Mouse (Mus musculus) forebrain, embryonic 12.5 days (tissue): ENCODE results near the gene Raly. TPM values are rescaled to one million over a fixed set of nuclear protein-coding genes. Genes with fewer than 3 reads are reported as not detected.

Experiments
- ATAC-seq: fragments of 200-750 bp; cut with Nextera tagmentation; 2 replicates; pipeline ENCODE4 v1.8.0; 2017; ENCODE audit warnings: moderate TSS enrichment; ENCODE audit not compliant: low FRiP score
- H3K27ac ChIP-seq: fragments of 300-500 bp; sonication (generic); 2 replicates; pipeline ENCODE4 v1.5.1; 2016; ENCODE audit warnings: mild to moderate bottlenecking
- H3K27me3 ChIP-seq: fragments of 300-500 bp; sonication (generic); 2 replicates; pipeline ENCODE4 v1.6.1; 2016; ENCODE audit warnings: mild to moderate bottlenecking
- H3K36me3 ChIP-seq: fragments of 300-500 bp; sonication (generic); replicated peaks from 2 replicates; pipeline ENCODE4 v1.6.1; 2016; ENCODE audit warnings: mild to moderate bottlenecking
- H3K4me1 ChIP-seq: fragments of 300-500 bp; sonication (generic); 2 replicates; pipeline ENCODE4 v1.6.1; 2016
- H3K4me2 ChIP-seq: fragments of 300-500 bp; sonication (generic); 2 replicates; pipeline ENCODE4 v1.6.1; 2016; ENCODE audit warnings: mild to moderate bottlenecking, moderate library complexity
- H3K4me3 ChIP-seq: fragments of 300-500 bp; sonication (generic); replicated peaks from 2 replicates; pipeline ENCODE4 v1.5.1; 2016; ENCODE audit warnings: mild to moderate bottlenecking
- H3K9ac ChIP-seq: fragments of 300-500 bp; sonication (generic); 2 replicates; pipeline ENCODE4 v1.6.1; 2016; ENCODE audit warnings: mild to moderate bottlenecking
- H3K9me3 ChIP-seq: fragments of 300-500 bp; sonication (generic); 2 replicates; pipeline ENCODE4 v1.6.1; 2016
- WGBS: fragments of 180-500 bp; shearing (Covaris S2); methylation state at CpG from one replicate; pipeline ENCODE4 v1.1.7; 2016; 5-methylcytosine and 5-hydroxymethylcytosine counted together
- polyA plus RNA-seq: library from polyadenylated mRNA; unstranded; fragments of >200 nt; fragmentation: Nextera tagmentation; extraction: Ambion mirVana; gene quantifications from 2 replicates; pipeline ENCODE4 v1.2.1, GENCODE M21; 2016

The Raly gene
- polyA plus RNA-seq, 1 experiment from 2014 or later, result 45.9 TPM

DNA sequence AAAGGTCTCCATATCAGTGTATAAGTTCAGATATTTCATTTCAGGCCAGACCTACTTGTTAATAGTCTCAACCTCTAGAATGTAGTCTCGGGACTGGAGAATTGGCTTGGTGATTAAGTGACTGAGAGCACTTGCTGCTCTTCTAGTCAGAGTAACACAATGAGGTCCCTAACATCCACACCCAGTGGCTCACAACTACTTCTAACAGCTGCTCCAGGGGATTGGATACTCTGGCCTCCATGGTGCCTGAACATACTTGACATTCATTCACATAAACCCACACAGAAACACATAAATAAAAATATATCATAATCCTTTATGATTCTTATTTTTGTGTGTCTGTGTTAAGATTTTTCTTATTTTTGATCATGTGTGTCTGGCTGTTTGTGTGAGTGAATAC lies 27.7 kb downstream of the Raly start:
- no peak overlapping the region for H3K27ac ChIP-seq
- 0 out of 2 replicates have a peak, but pooled peaks cover 2% of the 10 kb centered on the region for H3K36me3 ChIP-seq
- peaks cover 18% of the 10 kb centered on the region for H3K4me1 ChIP-seq
- no peaks in the 10 kb centered on the region for H3K27me3 ChIP-seq
- no peak overlapping the region for H3K9ac ChIP-seq
- H3K9me3 ChIP-seq, result no peaks in the 10 kb centered on the region
- no peak for ATAC-seq
- WGBS, result 77% methylated on average over 1 of the region's 1 CpGs
- H3K4me2 ChIP-seq, result no peak overlapping the region
- no peak overlapping the region for H3K4me3 ChIP-seq

GRCm38 (mm10) chr2:154820346-154820745 lies 29.4 kb downstream of the Raly start:
- Histone ChIP-seq H3K27ac (no peak overlapping the region), H3K9me3 (no peaks in the 10 kb centered on the region), H3K9ac (no peak overlapping the region), H3K4me2 (no peak overlapping the region), H3K27me3 (no peaks in the 10 kb centered on the region), H3K4me3 (no peak overlapping the region), H3K4me1 (peaks cover 18% of the 10 kb centered on the region), H3K36me3 (0 out of 2 replicates have a peak, but pooled peaks cover 2% of the 10 kb centered on the region)
- no peak for ATAC-seq
- 92% methylated on average over 1 of the region's 1 CpGs for WGBS

- Histone ChIP-seq H3K27me3 (no peaks in the 10 kb centered on the region), H3K36me3 (0 out of 2 replicates have a peak, but pooled peaks cover 2% of the 10 kb centered on the region), H3K27ac (no peak overlapping the region), H3K9ac (no peak overlapping the region), H3K4me2 (no peak overlapping the region), H3K4me1 (peaks cover 7% of the 10 kb centered on the region; the same call in 1 of the 2 replicates), H3K9me3 (no peaks in the 10 kb centered on the region), H3K4me3 (no peak overlapping the region)
- ATAC-seq, result no peak
- 88% methylated on average over 1 of the region's 1 CpGs for WGBS
Measured at GRCm38 (mm10) chr2:154826054-154826538, 35.2 kb downstream of the Raly start.

DNA sequence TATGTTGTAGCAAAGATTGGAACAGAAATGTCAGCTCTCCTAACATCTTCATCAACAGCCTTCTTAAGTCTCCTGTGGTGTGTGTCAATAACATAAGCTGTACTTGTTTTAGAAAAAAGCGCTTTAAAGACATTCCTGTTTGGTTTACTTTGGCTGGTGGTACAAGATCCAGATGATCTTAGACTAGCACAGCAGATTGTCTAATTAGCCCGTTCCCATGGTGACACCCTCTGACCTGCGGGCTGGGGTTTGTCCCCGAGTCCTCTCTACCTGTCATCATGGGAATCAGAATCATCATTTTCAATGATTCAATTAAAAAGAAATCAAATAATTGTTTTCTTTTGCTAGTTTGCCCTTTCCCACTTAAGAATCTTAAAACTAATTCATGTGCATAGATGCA lies 36.6 kb downstream of the Raly start:
- no peaks in the 10 kb centered on the region for H3K9me3 ChIP-seq
- ATAC-seq, result no peak
- WGBS, result 84% methylated on average over 4 of the region's 4 CpGs
- 0 out of 2 replicates have a peak, but pooled peaks cover 2% of the 10 kb centered on the region for H3K36me3 ChIP-seq
- H3K27ac ChIP-seq, result no peak overlapping the region
- H3K9ac ChIP-seq, result no peak overlapping the region
- no peak overlapping the region for H3K4me2 ChIP-seq
- no peak overlapping the region for H3K4me3 ChIP-seq
- H3K4me1 ChIP-seq, result peaks cover 14% of the 10 kb centered on the region
- H3K27me3 ChIP-seq, result no peaks in the 10 kb centered on the region

- Histone ChIP-seq H3K27ac (peak overlapping the region; percentile 65), H3K4me3 (no peak overlapping the region), H3K36me3 (no peaks in the 10 kb centered on the region; the same call in 1 of the 2 replicates), H3K9me3 (no peaks in the 10 kb centered on the region), H3K9ac (no peak overlapping the region), H3K4me2 (no peak overlapping the region), H3K27me3 (no peaks in the 10 kb centered on the region), H3K4me1 (peaks cover 16% of the 10 kb centered on the region)
- no peak for ATAC-seq
- 59% methylated on average over 4 of the region's 4 CpGs for WGBS
Measured at GRCm38 (mm10) chr2:154832471-154832870, 41.6 kb downstream of the Raly start.

DNA sequence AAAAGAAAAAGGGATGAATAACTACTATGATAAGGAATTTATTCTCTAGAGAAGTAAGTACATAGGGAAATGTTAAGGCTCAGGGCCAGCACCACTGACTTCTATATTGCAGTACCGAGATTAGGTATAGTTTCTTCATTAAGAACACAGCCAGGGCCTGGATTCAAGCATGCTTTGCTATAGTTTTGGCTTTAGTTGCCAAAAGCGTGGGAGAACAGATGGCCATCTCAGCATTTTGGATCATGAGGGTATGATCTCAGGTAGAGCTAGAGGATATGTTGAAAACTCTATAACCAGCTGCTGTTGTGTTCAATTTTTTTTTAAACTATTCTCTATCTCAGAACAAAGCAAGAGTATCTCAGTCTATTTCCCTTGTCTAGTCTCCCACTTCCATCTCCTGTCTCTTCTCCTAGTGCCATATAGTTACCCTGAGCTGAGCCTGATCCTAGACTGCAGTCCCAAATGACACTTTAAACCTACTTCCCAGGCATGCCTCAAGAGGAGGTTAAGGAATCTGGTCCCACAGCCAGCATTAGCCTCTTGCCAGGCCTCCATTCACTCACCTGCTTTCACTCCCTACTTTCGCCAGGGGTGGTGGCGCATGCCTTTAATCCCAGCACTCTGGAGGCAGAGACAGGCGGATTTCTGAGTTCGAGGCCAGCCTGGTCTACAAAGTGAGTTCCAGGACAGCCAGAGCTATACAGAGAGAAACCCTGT lies 43.4 kb downstream of the Raly start:
- Histone ChIP-seq H3K4me3 (no peak overlapping the region), H3K36me3 (peaks cover 5% of the 10 kb centered on the region; the same call in 1 of the 2 replicates), H3K9me3 (no peaks in the 10 kb centered on the region), H3K4me1 (peaks cover 16% of the 10 kb centered on the region), H3K27ac (no peak overlapping the region), H3K27me3 (no peaks in the 10 kb centered on the region), H3K4me2 (no peak overlapping the region), H3K9ac (no peak overlapping the region)
- 98% methylated on average over 6 of the region's 6 CpGs for WGBS
- ATAC-seq, result no peak

- H3K36me3 ChIP-seq, result peaks cover 5% of the 10 kb centered on the region; the same call in 1 of the 2 replicates
- no peak overlapping the region for H3K4me3 ChIP-seq
- H3K9me3 ChIP-seq, result no peaks in the 10 kb centered on the region
- H3K27ac ChIP-seq, result no peak overlapping the region
- no peaks in the 10 kb centered on the region for H3K27me3 ChIP-seq
- WGBS, result 87% methylated on average over 2 of the region's 2 CpGs
- H3K4me1 ChIP-seq, result peaks cover 13% of the 10 kb centered on the region
- ATAC-seq, result no peak
- no peak overlapping the region for H3K4me2 ChIP-seq
- H3K9ac ChIP-seq, result no peak overlapping the region
Measured at GRCm38 (mm10) chr2:154836537-154836936, 45.6 kb downstream of the Raly start.

- H3K9me3 ChIP-seq, result no peaks in the 10 kb centered on the region
- H3K27ac ChIP-seq, result no peak overlapping the region
- H3K36me3 ChIP-seq, result peaks cover 10% of the 10 kb centered on the region
- no peak overlapping the region for H3K9ac ChIP-seq
- H3K4me2 ChIP-seq, result no peak overlapping the region
- ATAC-seq, result no peak
- H3K4me3 ChIP-seq, result no peak overlapping the region
- H3K4me1 ChIP-seq, result no peaks in the 10 kb centered on the region
- no peaks in the 10 kb centered on the region for H3K27me3 ChIP-seq
Measured at GRCm38 (mm10) chr2:154848086-154848485, 57.2 kb downstream of the Raly start.

DNA sequence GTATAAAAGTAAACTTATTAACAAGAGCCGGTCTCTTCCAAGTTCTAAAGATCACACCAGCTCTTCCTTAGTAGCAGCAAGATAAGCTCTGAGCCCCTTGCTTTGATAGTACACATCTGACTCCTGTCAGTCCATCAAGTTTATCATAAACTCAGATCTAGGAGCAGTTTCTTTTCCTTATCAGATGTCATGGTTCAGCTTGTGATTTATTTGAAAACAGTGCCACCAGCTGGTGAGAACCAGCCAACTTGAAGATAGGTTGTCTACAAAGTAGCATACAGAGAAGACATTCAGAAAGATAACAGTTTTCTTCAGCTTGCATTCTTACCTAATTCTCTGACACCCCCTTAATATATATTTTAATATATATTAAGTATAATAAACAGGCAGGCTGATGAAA lies 64.5 kb downstream of the Raly start:
- H3K27ac ChIP-seq, result no peak overlapping the region
- no peak overlapping the region for H3K9ac ChIP-seq
- no peak overlapping the region for H3K4me3 ChIP-seq
- H3K9me3 ChIP-seq, result no peaks in the 10 kb centered on the region
- no peak for ATAC-seq
- no peaks in the 10 kb centered on the region for H3K4me1 ChIP-seq
- WGBS, result 87% methylated on average over 1 of the region's 1 CpGs
- H3K36me3 ChIP-seq, result peaks cover 29% of the 10 kb centered on the region
- no peak overlapping the region for H3K4me2 ChIP-seq
- H3K27me3 ChIP-seq, result no peaks in the 10 kb centered on the region

- no peaks in the 10 kb centered on the region for H3K4me1 ChIP-seq
- no peak overlapping the region for H3K4me3 ChIP-seq
- WGBS, result 95% methylated on average over 13 of the region's 13 CpGs
- H3K4me2 ChIP-seq, result no peak overlapping the region
- H3K9me3 ChIP-seq, result no peaks in the 10 kb centered on the region
- no peaks in the 10 kb centered on the region for H3K27me3 ChIP-seq
- no peak overlapping the region for H3K9ac ChIP-seq
- no peak for ATAC-seq
- no peak overlapping the region for H3K27ac ChIP-seq
- H3K36me3 ChIP-seq, result peaks cover 91% of the 10 kb centered on the region
Measured at GRCm38 (mm10) chr2:154863672-154864071, 72.8 kb downstream of the Raly start.

- H3K4me2 ChIP-seq, result no peak overlapping the region
- H3K9me3 ChIP-seq, result no peaks in the 10 kb centered on the region
- 76% methylated on average over 3 of the region's 3 CpGs for WGBS
- H3K27me3 ChIP-seq, result no peaks in the 10 kb centered on the region
- peaks cover 95% of the 10 kb centered on the region for H3K36me3 ChIP-seq
- no peak overlapping the region for H3K9ac ChIP-seq
- ATAC-seq, result no peak
- H3K4me1 ChIP-seq, result no peaks in the 10 kb centered on the region
- H3K27ac ChIP-seq, result no peak overlapping the region
- H3K4me3 ChIP-seq, result no peak overlapping the region
Measured at GRCm38 (mm10) chr2:154865696-154866095, 74.8 kb downstream of the Raly start.

DNA sequence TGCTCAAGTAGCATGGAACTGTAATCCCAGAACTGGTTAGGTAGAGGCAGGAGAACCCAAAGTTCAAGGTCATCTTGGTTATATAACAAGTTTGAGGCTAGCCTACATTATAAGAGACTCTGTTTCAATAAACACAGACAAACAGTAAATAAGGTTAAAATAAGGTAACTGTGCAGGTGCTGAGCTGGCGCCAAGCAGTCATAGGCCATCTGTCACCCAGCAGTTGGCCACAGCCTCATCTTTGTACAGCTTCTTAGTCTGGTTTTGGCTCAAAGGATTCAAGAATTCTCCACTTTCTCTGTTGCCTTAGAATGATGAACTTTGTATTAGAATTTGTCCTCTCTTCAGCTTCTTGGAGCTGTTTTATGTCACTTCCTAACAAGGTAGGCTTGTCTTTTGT lies 77.2 kb downstream of the Raly start:
- Histone ChIP-seq H3K4me2 (no peak overlapping the region), H3K27me3 (no peaks in the 10 kb centered on the region), H3K4me3 (no peak overlapping the region), H3K4me1 (no peaks in the 10 kb centered on the region), H3K27ac (no peak overlapping the region), H3K9me3 (no peaks in the 10 kb centered on the region), H3K36me3 (peaks cover 93% of the 10 kb centered on the region), H3K9ac (no peak overlapping the region)
- ATAC-seq, result no peak
- WGBS, result 94% methylated on average over 1 of the region's 1 CpGs

- H3K4me3 ChIP-seq, result no peak overlapping the region
- H3K4me2 ChIP-seq, result no peak overlapping the region
- H3K27me3 ChIP-seq, result no peaks in the 10 kb centered on the region
- H3K27ac ChIP-seq, result no peak overlapping the region
- H3K9me3 ChIP-seq, result no peaks in the 10 kb centered on the region
- H3K9ac ChIP-seq, result no peak overlapping the region
- H3K36me3 ChIP-seq, result peaks cover 86% of the 10 kb centered on the region
- no peaks in the 10 kb centered on the region for H3K4me1 ChIP-seq
- ATAC-seq, result no peak
Measured at GRCm38 (mm10) chr2:154869954-154870641, 79.2 kb downstream of the Raly start.
